Mouse (Mus musculus) kidney, adult 2 months (tissue): ENCODE data around the gene Htr1f.

Experiments
- CTCF ChIP-seq: fragments of 200-500 bp; conservative IDR thresholded peaks from 2 replicates; pipeline ENCODE4 v1.5.1; 2011; ENCODE audit warnings: low read depth, mild to moderate bottlenecking, control low read depth, low read length, moderate library complexity, mixed read lengths; ENCODE audit not compliant: insufficient read depth, insufficient read length
- POLR2A ChIP-seq: fragments of 200-500 bp; IDR thresholded peaks from one replicate; pipeline ENCODE4 v1.6.1; 2011; ENCODE audit warnings: low read depth, low read length, control low read depth

- TF ChIP-seq CTCF (no peak), POLR2A (no peak)
Observed at GRCm38 (mm10) chr16:64934793-64935192, 170.9 kb downstream of the Htr1f start.
